Mouse (Mus musculus) thymus, postnatal 0 days (tissue): ENCODE measurements around the gene Nlk. TPM values are rescaled to one million over a fixed set of nuclear protein-coding genes. Genes with fewer than 3 reads are reported as not detected.

Experiments
- polyA plus RNA-seq: library from polyadenylated mRNA; unstranded; fragments of >200 nt; fragmentation: Nextera tagmentation; extraction: Ambion mirVana; gene quantifications from 2 replicates; pipeline ENCODE4 v1.2.1, GENCODE M21; 2015

Nlk gene
- polyA plus RNA-seq, 1 experiment from 2014 or later: 23.3 TPM

Other genes with a start within 250 kb of the Nlk start
- gene Slc46a1, start 231.7 kb downstream of the Nlk start, polyA plus RNA-seq: 6.8 and 8.3 TPM in 2 replicates
- 0.17 and 0.31 TPM in 2 replicates for gene Sarm1, start 199.6 kb downstream of the Nlk start, polyA plus RNA-seq
- gene Vtn, start 198.3 kb downstream of the Nlk start, polyA plus RNA-seq: 5.2 and 5.8 TPM in 2 replicates
- gene Sebox, start 193.9 kb downstream of the Nlk start, polyA plus RNA-seq: 0.17 TPM in 1 of 2 replicates, not detected in the other
- gene Tmem199, start 185.2 kb downstream of the Nlk start, polyA plus RNA-seq: 53.6 and 54.2 TPM in 2 replicates
- gene Poldip2, start 185.2 kb downstream of the Nlk start, polyA plus RNA-seq: 90.1 and 95.8 TPM in 2 replicates
- gene Tnfaip1, start 161.0 kb downstream of the Nlk start, polyA plus RNA-seq: 17.9 and 18.3 TPM in 2 replicates
- 151 and 161 TPM in 2 replicates for gene Ift20, start 161.0 kb downstream of the Nlk start, polyA plus RNA-seq
- gene Tmem97, start 146.6 kb downstream of the Nlk start, polyA plus RNA-seq: 59.1 and 68.2 TPM in 2 replicates
- gene Ccnq, start 54.4 kb upstream of the Nlk start, polyA plus RNA-seq: 48.5 and 50.8 TPM in 2 replicates
- gene Lyrm9, start 129.2 kb upstream of the Nlk start, polyA plus RNA-seq: 28.4 and 31.0 TPM in 2 replicates
- gene Nos2, start 223.4 kb upstream of the Nlk start, polyA plus RNA-seq: 0.92 and 0.96 TPM in 2 replicates